Mouse (Mus musculus): ENCODE data around the gene Mboat2.

Gene Mboat2

GRCm38 (mm10) chr12:24866645-24867044 lies 36.0 kb downstream of the Mboat2 start:
- no peak for DNase-seq

DNA sequence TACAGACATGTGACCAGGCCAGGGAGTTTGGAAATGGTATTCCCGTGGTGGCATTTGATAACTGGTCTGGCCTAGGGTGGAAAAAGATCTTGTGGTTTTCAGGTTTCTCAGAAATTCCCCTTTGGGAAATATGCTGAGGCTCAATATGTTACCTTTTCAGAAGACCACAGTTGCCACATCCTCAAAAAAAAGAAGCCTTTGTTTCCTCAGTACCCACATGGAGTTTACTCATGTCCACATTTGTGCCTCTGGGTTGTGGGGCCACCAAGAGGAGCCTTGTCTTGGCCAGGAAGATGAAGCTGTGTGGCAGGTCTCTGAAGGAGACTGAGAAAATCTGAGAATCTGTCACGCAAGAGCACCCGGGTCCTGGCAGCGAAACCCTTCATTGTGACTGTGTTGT lies 38.0 kb downstream of the Mboat2 start:
- no peak for DNase-seq

- DNase-seq: no peak
These were observed 38.6 kb downstream of the Mboat2 start for GRCm38 (mm10) chr12:24869231-24869630.

DNA sequence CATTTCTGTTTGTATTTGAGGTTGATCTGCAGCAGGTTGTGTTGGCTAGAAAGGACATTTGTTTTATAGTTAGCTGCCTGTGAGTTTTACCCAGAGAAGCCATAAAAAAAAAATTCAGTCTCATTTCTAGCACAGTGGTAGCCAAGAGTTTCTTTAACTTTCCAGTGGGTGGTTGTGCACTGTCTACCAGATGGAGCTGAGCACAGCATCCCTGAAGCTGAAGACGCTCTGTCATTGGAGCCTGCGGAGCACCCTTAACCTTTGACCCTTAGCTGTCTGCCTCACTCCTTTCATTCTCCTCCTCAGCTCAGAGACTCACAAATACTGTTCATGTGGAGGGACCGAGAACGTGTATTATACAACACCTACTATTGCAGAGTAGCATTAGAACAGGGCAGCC lies 40.2 kb downstream of the Mboat2 start:
- DNase-seq: no peak

GRCm38 (mm10) chr12:24872264-24872663 lies 41.6 kb downstream of the Mboat2 start:
- DNase-seq: no peak

- no peak for DNase-seq
These were observed 42.0 kb downstream of the Mboat2 start for GRCm38 (mm10) chr12:24872689-24873088.

GRCm38 (mm10) chr12:24875908-24876307 lies 45.2 kb downstream of the Mboat2 start:
- DNase-seq: no peak

- no peak for DNase-seq
These were observed 46.6 kb downstream of the Mboat2 start for GRCm38 (mm10) chr12:24877231-24877630.

DNA sequence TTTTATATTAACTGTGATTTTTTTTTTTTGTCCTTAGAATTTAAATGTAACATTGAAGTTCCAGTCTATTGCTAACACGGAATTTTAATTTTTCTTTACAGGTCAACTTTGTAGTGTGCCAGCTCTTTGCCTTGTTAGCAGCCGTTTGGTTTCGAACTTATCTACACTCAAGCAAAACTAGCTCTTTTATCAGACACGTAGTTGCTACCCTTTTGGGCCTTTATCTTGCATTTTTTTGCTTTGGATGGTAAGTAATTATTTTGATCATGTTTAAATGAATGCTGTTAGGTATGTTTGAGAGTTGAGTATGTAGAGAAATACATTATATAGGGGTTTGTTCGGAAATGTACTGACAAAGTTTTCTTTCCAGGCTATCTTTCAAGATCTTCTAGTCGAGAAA lies 47.4 kb downstream of the Mboat2 start:
- no peak for DNase-seq

GRCm38 (mm10) chr12:24878735-24879362 lies 48.2 kb downstream of the Mboat2 start:
- DNase-seq: no peak

GRCm38 (mm10) chr12:24879613-24880029 lies 48.9 kb downstream of the Mboat2 start:
- DNase-seq: no peak

- DNase-seq: no peak
These were observed 52.6 kb downstream of the Mboat2 start for GRCm38 (mm10) chr12:24883279-24883678.

DNA sequence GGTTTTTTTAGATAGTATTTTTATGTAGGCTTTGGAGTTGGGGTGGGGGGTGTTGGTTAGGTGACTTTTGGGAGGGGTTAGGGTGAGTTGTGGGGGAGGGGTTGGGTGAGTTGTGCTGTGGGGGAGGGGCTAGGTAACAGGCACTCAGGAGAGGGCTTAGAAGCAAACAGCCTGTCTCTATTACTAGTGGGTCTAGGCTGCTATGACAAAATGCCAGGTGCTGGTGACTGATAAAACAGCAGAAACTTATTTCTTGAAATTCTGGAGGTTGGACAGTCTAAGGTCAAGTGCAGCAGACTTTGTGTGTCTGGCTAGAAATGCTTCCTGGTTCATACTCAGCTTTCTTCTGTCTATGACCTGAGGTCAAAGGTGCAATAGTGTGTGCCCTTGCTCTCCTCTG lies 56.1 kb downstream of the Mboat2 start:
- DNase-seq: no peak

DNA sequence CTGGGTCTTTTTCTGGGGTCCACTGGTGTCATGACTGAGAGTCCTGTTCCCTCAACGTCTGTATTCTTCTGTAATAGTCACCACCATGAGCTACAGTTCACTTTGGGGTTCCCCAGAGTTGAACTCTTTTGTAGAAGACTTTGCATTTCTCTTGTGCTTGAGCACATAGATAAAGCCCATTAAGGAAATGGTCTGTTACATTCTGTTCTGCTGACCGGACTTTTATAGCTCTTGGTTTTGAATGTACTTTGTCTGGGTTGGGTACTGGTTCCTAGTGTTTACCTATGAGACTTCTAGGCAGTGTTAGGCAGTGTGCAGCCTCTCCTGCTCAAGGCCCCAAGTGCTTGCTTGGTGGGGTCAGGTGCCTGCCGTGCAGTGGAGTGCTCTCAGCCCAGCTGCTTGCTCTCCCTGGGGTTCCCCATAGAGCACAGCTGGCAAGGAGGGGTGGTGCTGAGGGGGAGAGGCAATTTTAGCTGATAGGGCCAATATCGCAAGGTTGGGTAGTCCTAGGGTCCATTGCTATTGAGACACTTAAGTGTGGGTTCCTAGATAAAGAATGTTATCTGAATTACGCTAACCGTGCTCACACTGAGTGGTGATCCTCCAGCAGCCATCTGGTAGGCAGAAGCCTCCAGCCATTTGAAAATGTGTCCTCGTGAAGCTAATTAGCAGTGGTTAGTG lies 58.8 kb downstream of the Mboat2 start:
- no peak for DNase-seq

DNA sequence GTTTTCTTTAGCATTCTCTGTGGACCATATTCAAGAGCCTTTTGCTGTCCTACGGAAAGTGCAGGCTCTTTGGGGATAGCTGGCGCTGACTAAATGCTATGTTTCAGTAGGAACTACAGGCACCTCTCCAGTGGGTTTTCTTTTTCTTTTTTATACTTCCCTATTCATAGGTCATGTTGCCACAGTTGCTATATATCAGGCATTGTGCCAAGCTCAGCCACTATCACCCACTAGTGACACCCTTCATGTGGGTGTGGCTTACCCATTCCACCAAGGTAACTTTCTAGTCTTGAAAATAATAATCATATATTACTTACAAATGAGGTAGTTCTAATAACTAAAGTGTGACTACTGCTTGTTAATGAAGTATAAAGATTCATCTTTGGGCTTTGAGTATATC lies 59.5 kb downstream of the Mboat2 start:
- no peak for DNase-seq

GRCm38 (mm10) chr12:24890684-24891459 lies 60.2 kb downstream of the Mboat2 start:
- no peak for DNase-seq

DNA sequence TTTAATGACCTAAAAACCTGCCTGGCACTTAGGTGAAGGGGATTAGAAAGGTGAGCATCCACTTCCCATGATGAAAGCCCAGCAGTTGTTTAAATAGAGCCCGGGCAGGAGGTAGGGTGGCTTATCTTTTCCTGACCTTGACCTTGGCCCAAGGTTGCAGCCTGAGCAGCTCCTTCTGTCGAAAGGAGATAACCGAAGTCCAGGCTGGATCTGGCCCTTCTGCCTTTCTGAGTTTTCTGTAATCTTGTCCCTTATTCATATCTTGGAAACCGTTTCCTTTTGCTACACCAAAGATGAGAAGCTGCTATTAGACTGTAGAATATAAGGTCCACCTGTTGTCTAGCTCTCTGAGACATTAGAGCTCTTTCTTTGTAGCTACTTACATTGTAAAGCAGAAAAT lies 61.9 kb downstream of the Mboat2 start:
- DNase-seq: no peak

DNA sequence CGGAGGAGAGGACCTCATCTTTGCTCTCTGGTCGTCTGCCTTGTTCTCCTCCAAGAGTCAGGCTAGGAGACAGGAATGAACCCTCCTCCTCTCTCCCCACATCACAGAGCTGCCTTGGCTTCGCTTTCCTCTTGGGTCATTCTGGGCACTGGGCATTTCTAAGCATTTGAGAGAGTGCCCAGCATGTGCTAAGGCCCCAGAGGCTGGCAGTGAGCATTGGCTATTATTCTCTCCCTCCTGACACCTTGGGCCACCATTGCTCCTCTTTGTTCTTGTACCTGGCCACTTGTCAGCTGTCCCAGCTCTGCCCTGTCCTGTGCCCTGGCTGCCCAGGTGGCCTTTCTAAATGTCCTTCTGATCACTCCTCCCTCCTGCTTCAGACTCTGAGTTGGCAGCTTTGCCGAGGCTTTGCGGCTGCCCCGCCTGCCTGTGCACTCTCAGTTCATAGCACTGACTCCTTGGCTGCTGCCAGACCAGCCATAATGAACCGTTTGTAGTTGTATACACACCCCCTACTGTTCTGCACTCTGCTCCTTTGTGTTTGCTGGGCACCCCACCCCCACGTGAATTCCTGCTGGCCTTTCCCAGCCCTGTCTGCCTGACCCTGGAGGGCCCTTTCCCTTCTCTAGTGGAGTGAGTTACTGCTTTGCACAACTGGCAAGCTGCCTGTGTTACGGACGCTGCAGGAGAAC lies 63.2 kb downstream of the Mboat2 start:
- peak; percentile 58 to 87 for DNase-seq

GRCm38 (mm10) chr12:24895352-24895751 lies 64.7 kb downstream of the Mboat2 start:
- DNase-seq: no peak

- DNase-seq: no peak
These were observed 66.7 kb downstream of the Mboat2 start for GRCm38 (mm10) chr12:24897354-24897753.

- peak in 1 of 2 experiments; percentile 23 for DNase-seq
These were observed 67.5 kb downstream of the Mboat2 start for GRCm38 (mm10) chr12:24898226-24898625.

DNA sequence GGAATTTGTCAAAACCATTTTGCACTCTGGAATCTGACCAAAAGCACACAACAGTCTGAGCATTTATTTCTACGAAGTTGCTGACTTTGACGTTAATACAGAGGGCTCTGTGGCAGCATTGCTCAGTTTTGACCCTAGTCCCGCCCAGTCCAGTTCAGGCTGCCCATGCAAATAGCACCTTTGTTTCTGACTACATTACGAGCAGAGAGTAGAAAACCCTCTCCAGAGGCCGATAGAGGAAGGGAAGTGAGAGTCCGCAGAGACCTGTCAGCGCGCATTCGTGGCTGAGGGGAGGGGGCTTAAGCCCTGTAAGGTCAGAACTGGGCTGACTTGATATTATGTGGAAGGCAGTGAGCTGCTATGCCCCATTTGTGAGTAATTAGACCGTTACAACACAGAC lies 69.0 kb downstream of the Mboat2 start:
- peak; percentile 56 to 77 for DNase-seq

DNA sequence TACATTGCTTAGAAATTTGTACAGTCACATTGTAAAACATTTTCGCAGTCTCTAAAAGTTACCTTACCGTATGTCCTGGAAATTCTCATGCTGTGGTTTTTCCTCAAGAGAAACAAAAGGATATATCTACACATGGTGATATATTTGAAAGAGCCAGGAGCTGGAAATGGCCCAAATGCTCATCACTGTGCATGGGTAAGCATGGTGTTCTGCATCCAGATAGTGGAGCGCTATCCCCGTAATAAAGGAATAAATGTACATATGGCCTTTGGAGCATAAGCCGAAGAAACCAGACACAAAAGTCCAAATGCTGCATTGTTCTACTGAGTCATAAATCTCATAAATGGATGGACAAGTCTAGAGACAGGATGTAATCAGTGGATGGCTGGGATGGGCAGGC lies 72.1 kb downstream of the Mboat2 start:
- no peak for DNase-seq

Measured in kidney, postnatal 25 days (tissue).